Mouse (Mus musculus): ENCODE results near the gene Rad51b. TPM values are rescaled to one million over a fixed set of nuclear protein-coding genes. Genes with fewer than 3 reads are reported as not detected.

Rad51b gene
- total RNA-seq, 2 experiments from 2014 or later: 0.17 TPM; not detected in 1

GRCm38 (mm10) chr12:79648812-79649700 is 352.0 kb downstream of the Rad51b start:
- intact Hi-C loops (cut with DNase I): no loop called here
- no peak for DNase-seq (ENCODE audit: low spot score in 2 of 2)

- DNase-seq (ENCODE audit: low spot score in 2 of 2): no peak
- intact Hi-C loops (cut with DNase I): no loop called here
Measured at GRCm38 (mm10) chr12:79649796-79650195, 352.7 kb downstream of the Rad51b start.

- intact Hi-C loops (cut with DNase I): no loop called here
- no peak for DNase-seq (ENCODE audit: low spot score in 2 of 2)
Measured at GRCm38 (mm10) chr12:79655138-79655537, 358.1 kb downstream of the Rad51b start.

GRCm38 (mm10) chr12:79658861-79659260 is 361.8 kb downstream of the Rad51b start:
- DNase-seq (ENCODE audit: low spot score in 2 of 2): no peak

GRCm38 (mm10) chr12:79661270-79661669 is 364.2 kb downstream of the Rad51b start:
- DNase-seq (ENCODE audit: low spot score in 2 of 2): peak; percentile 25 to 27
- intact Hi-C loops (cut with DNase I): no loop called here

More at GRCm38 (mm10) chr12:79658861-79659260, 361.8 kb downstream of the Rad51b start:
- intact Hi-C loops (cut with DNase I): no loop called here

- peak; percentile 68 to 80 for DNase-seq (ENCODE audit: low spot score in 2 of 2)
- intact Hi-C loops (cut with DNase I): no loop called here
Measured at GRCm38 (mm10) chr12:79663131-79663892, 366.2 kb downstream of the Rad51b start.

- DNase-seq (ENCODE audit: low spot score in 2 of 2): no peak
- intact Hi-C loops (cut with DNase I): no loop called here
Measured at GRCm38 (mm10) chr12:79663893-79664574, 367.0 kb downstream of the Rad51b start.

GRCm38 (mm10) chr12:79674846-79675439 is 377.9 kb downstream of the Rad51b start:
- intact Hi-C loops (cut with DNase I): no loop called here

GRCm38 (mm10) chr12:79675440-79676176 is 378.5 kb downstream of the Rad51b start:
- intact Hi-C loops (cut with DNase I): no loop called here
- no peak for DNase-seq (ENCODE audit: low spot score in 2 of 2)

More at GRCm38 (mm10) chr12:79674846-79675439, 377.9 kb downstream of the Rad51b start:
- DNase-seq (ENCODE audit: low spot score in 2 of 2): no peak

- intact Hi-C loops (cut with DNase I): no loop called here
- DNase-seq (ENCODE audit: low spot score in 2 of 2): no peak
Measured at GRCm38 (mm10) chr12:79676251-79676650, 379.2 kb downstream of the Rad51b start.

GRCm38 (mm10) chr12:79676896-79677295 is 379.8 kb downstream of the Rad51b start:
- no peak for DNase-seq (ENCODE audit: low spot score in 2 of 2)
- intact Hi-C loops (cut with DNase I): no loop called here

GRCm38 (mm10) chr12:79679251-79679901 is 382.3 kb downstream of the Rad51b start:
- DNase-seq (ENCODE audit: low spot score in 2 of 2): peak in 1 of 2 experiments; percentile 69
- intact Hi-C loops (cut with DNase I): no loop called here

- DNase-seq (ENCODE audit: low spot score in 2 of 2): peak; percentile 41 to 61
- intact Hi-C loops (cut with DNase I): no loop called here
Measured at GRCm38 (mm10) chr12:79679941-79680697, 383.0 kb downstream of the Rad51b start.

- no peak for DNase-seq (ENCODE audit: low spot score in 2 of 2)
- intact Hi-C loops (cut with DNase I): no loop called here
Measured at GRCm38 (mm10) chr12:79680698-79681072, 383.6 kb downstream of the Rad51b start.

- no peak for DNase-seq (ENCODE audit: low spot score in 2 of 2)
- intact Hi-C loops (cut with DNase I): no loop called here
Measured at GRCm38 (mm10) chr12:79681571-79681970, 384.5 kb downstream of the Rad51b start.

- intact Hi-C loops (cut with DNase I): no loop called here
- DNase-seq (ENCODE audit: low spot score in 2 of 2): no peak
Measured at GRCm38 (mm10) chr12:79683350-79683749, 386.3 kb downstream of the Rad51b start.

GRCm38 (mm10) chr12:79683759-79684158 is 386.7 kb downstream of the Rad51b start:
- intact Hi-C loops (cut with DNase I): no loop called here
- DNase-seq (ENCODE audit: low spot score in 2 of 2): no peak

GRCm38 (mm10) chr12:79684338-79684737 is 387.3 kb downstream of the Rad51b start:
- intact Hi-C loops (cut with DNase I): no loop called here
- no peak for DNase-seq (ENCODE audit: low spot score in 2 of 2)
